Mouse (Mus musculus): ENCODE measurements around the gene Higd2a. TPM values are rescaled to one million over a fixed set of nuclear protein-coding genes. Genes with fewer than 3 reads are reported as not detected.
"Not testable (repeated sequence)": the region's sequence is repeated elsewhere in the genome, so short reads cannot be mapped to it uniquely, and the experiment has no call there.

Gene Higd2a
- polyA plus RNA-seq, 1 experiment from 2014 or later = 219 TPM

- Histone ChIP-seq H3K27me3 (ENCODE audit: control insufficient read depth, insufficient read depth, low read length) (no peaks in the 10 kb centered on the region), H3K9ac (replicated peaks; ENCODE audit: low read length) (no peak overlapping the region), H3K36me3 (ENCODE audit: control insufficient read depth, insufficient read depth, low read length) (peaks cover 10% of the 10 kb centered on the region), H3K4me1 (ENCODE audit: control insufficient read depth, insufficient read depth, low read length) (peaks cover 19% of the 10 kb centered on the region), H3K9me3 (ENCODE audit: control insufficient read depth, low read length) (no peaks in the 10 kb centered on the region), H3K27ac (replicated peaks; ENCODE audit: low read depth, low read length) (no peak overlapping the region), H3K4me2 (ENCODE audit: low read length) (no peak overlapping the region), H3K4me3 (replicated peaks; ENCODE audit: low read depth, low read length) (no peak overlapping the region)
- WGBS = 80% methylated on average over 5 of the region's 5 CpGs
- ATAC-seq (ENCODE audit: low FRiP score, low TSS enrichment) = no peak
- no peak for DNase-seq
Observed at GRCm38 (mm10) chr13:54607204-54607603, 17.2 kb downstream of the Higd2a start.

DNA sequence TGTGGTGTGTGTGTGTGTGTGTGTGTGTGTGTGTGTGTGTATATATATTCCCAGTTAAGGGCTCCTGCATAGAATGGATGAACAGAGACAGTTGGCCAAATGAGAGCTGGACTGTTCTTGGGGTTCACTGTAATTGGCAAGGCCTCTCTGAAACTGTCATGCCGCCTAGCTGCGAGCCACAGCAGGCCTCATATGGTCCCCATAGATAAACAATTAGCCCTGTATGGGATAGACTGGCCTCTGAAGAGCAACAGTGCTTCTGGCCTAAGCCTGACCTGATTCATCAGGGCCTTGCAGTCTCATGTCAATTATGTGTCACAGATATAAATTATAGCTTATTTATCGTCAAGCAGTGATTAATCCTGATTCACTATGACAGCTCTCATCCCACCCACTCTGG lies 18.0 kb downstream of the Higd2a start:
- H3K36me3 ChIP-seq (ENCODE audit: control insufficient read depth, insufficient read depth, low read length) = peaks cover 10% of the 10 kb centered on the region
- ATAC-seq (ENCODE audit: low FRiP score, low TSS enrichment) (no peak), DNase-seq (no peak)
- no peaks in the 10 kb centered on the region for H3K27me3 ChIP-seq (ENCODE audit: control insufficient read depth, insufficient read depth, low read length)
- no peak overlapping the region for H3K4me3 ChIP-seq (replicated peaks; ENCODE audit: low read depth, low read length)
- peaks cover 19% of the 10 kb centered on the region for H3K4me1 ChIP-seq (ENCODE audit: control insufficient read depth, insufficient read depth, low read length)
- peak overlapping the region; percentile 85; the same call in 1 of the 2 replicates for H3K4me2 ChIP-seq (ENCODE audit: low read length)
- H3K9ac ChIP-seq (replicated peaks; ENCODE audit: low read length) = no peak overlapping the region; the same call in 1 of the 2 replicates
- WGBS = 75% methylated on average over 3 of the region's 3 CpGs
- no peak overlapping the region for H3K27ac ChIP-seq (replicated peaks; ENCODE audit: low read depth, low read length)
- no peaks in the 10 kb centered on the region for H3K9me3 ChIP-seq (ENCODE audit: control insufficient read depth, low read length)

DNA sequence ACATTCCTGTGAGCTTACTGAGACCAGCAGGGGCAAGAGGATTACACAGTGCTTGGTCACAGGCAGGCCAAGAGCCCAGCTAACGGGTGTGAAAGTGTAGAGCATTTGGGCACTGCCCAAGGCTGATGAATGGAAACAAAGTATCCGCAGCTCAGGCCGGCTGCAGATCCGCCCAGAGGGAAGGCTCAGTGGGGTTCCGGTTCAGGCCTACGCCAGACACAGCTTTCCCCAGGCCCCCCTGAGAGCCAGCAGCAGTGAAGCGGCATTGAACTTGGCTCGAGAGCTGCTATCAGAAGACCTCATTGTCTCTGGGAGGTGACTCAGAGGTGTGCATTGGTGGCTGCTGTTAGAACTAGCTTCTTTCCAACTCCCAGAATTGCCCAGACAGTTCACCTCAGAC lies 18.7 kb downstream of the Higd2a start:
- no peaks in the 10 kb centered on the region for H3K9me3 ChIP-seq (ENCODE audit: control insufficient read depth, low read length)
- peaks cover 19% of the 10 kb centered on the region for H3K4me1 ChIP-seq (ENCODE audit: control insufficient read depth, insufficient read depth, low read length)
- peak overlapping the region; percentile 85 for H3K4me2 ChIP-seq (ENCODE audit: low read length)
- peak overlapping the region; percentile 43 for H3K9ac ChIP-seq (replicated peaks; ENCODE audit: low read length)
- peak; percentile 50 for DNase-seq
- 4% methylated on average over 8 of the region's 8 CpGs for WGBS
- peak overlapping the region; percentile 12; the same call in 1 of the 2 replicates for H3K4me3 ChIP-seq (replicated peaks; ENCODE audit: low read depth, low read length)
- peak overlapping the region; percentile 6; the same call in 1 of the 2 replicates for H3K27ac ChIP-seq (replicated peaks; ENCODE audit: low read depth, low read length)
- no peaks in the 10 kb centered on the region for H3K27me3 ChIP-seq (ENCODE audit: control insufficient read depth, insufficient read depth, low read length)
- no peak for ATAC-seq (ENCODE audit: low FRiP score, low TSS enrichment)
- peaks cover 10% of the 10 kb centered on the region for H3K36me3 ChIP-seq (ENCODE audit: control insufficient read depth, insufficient read depth, low read length)

DNA sequence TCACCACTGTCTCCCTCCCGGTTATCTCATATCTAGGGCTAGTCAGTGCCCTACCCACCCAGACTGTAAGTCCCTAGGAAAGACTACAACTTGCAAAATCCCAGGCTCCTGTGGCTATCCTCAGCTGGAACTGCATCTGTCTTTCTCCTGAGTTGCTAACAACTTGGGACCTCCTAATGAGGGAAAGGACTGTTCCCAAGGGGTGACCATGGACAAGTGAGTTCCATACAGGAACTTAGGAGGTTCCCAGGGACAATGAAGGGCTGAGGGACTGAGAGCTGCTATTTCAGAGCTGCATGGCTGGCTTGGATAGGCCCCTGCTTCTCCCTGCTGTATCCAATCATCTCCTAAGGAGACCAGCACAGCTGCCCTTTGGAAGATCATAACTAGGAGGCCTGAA lies 19.3 kb downstream of the Higd2a start:
- WGBS = 14% methylated on average over 1 of the region's 1 CpGs
- H3K36me3 ChIP-seq (ENCODE audit: control insufficient read depth, insufficient read depth, low read length) = peaks cover 8% of the 10 kb centered on the region
- H3K9me3 ChIP-seq (ENCODE audit: control insufficient read depth, low read length) = no peaks in the 10 kb centered on the region
- no peaks in the 10 kb centered on the region for H3K27me3 ChIP-seq (ENCODE audit: control insufficient read depth, insufficient read depth, low read length)
- peak overlapping the region; percentile 85 for H3K4me2 ChIP-seq (ENCODE audit: low read length)
- H3K4me3 ChIP-seq (replicated peaks; ENCODE audit: low read depth, low read length) = no peak overlapping the region; the same call in 1 of the 2 replicates
- no peak overlapping the region; the same call in 1 of the 2 replicates for H3K9ac ChIP-seq (replicated peaks; ENCODE audit: low read length)
- peaks cover 19% of the 10 kb centered on the region for H3K4me1 ChIP-seq (ENCODE audit: control insufficient read depth, insufficient read depth, low read length)
- no peak overlapping the region for H3K27ac ChIP-seq (replicated peaks; ENCODE audit: low read depth, low read length)
- no peak for ATAC-seq (ENCODE audit: low FRiP score, low TSS enrichment)
- no peak for DNase-seq

GRCm38 (mm10) chr13:54610613-54610971 lies 20.6 kb downstream of the Higd2a start:
- Histone ChIP-seq H3K36me3 (ENCODE audit: control insufficient read depth, insufficient read depth, low read length) (peaks cover 4% of the 10 kb centered on the region), H3K27ac (replicated peaks; ENCODE audit: low read depth, low read length) (peak overlapping the region; percentile 72), H3K9ac (replicated peaks; ENCODE audit: low read length) (peak overlapping the region; percentile 82), H3K27me3 (ENCODE audit: control insufficient read depth, insufficient read depth, low read length) (no peaks in the 10 kb centered on the region), H3K4me2 (ENCODE audit: low read length) (peak overlapping the region; percentile 85), H3K9me3 (ENCODE audit: control insufficient read depth, low read length) (no peaks in the 10 kb centered on the region), H3K4me3 (replicated peaks; ENCODE audit: low read depth, low read length) (peak overlapping the region; percentile 64), H3K4me1 (ENCODE audit: control insufficient read depth, insufficient read depth, low read length) (peaks cover 19% of the 10 kb centered on the region)
- WGBS = 10% methylated on average over 13 of the region's 13 CpGs
- DNase-seq = peak; percentile 45
- ATAC-seq (ENCODE audit: low FRiP score, low TSS enrichment) = no peak

- 1% methylated on average over 66 of the region's 66 CpGs for WGBS
- peaks cover 19% of the 10 kb centered on the region for H3K4me1 ChIP-seq (ENCODE audit: control insufficient read depth, insufficient read depth, low read length)
- peak within 1 kb of the TSS; percentile 72 for H3K27ac ChIP-seq (replicated peaks; ENCODE audit: low read depth, low read length)
- H3K9me3 ChIP-seq (ENCODE audit: control insufficient read depth, low read length) = no peaks in the 10 kb centered on the region
- peak within 1 kb of the TSS; percentile 85 for H3K4me2 ChIP-seq (ENCODE audit: low read length)
- peak; percentile 93 for DNase-seq
- H3K36me3 ChIP-seq (ENCODE audit: control insufficient read depth, insufficient read depth, low read length) = no peaks in the 10 kb centered on the region; the same call in 1 of the 2 replicates
- H3K9ac ChIP-seq (replicated peaks; ENCODE audit: low read length) = peak within 1 kb of the TSS; percentile 82
- H3K4me3 ChIP-seq (replicated peaks; ENCODE audit: low read depth, low read length) = peak within 1 kb of the TSS; percentile 64
- peak; percentile 81 for ATAC-seq (ENCODE audit: low FRiP score, low TSS enrichment)
- H3K27me3 ChIP-seq (ENCODE audit: control insufficient read depth, insufficient read depth, low read length) = no peaks in the 10 kb centered on the region
Observed at GRCm38 (mm10) chr13:54610972-54611754, 21.2 kb downstream of the Higd2a start, which contains the start of gene Cltb. Cltb (minus strand) TSS chr13:54611344.

GRCm38 (mm10) chr13:54613141-54613540 lies 23.1 kb downstream of the Higd2a start:
- H3K36me3 ChIP-seq (ENCODE audit: control insufficient read depth, insufficient read depth, low read length); DNase-seq; H3K4me2 ChIP-seq (ENCODE audit: low read length); ATAC-seq (ENCODE audit: low FRiP score, low TSS enrichment); H3K9ac ChIP-seq (replicated peaks; ENCODE audit: low read length); H3K9me3 ChIP-seq (ENCODE audit: control insufficient read depth, low read length); H3K27ac ChIP-seq (replicated peaks; ENCODE audit: low read depth, low read length); H3K27me3 ChIP-seq (ENCODE audit: control insufficient read depth, insufficient read depth, low read length); H3K4me3 ChIP-seq (replicated peaks; ENCODE audit: low read depth, low read length): not testable (repeated sequence)
- 87% methylated on average over 8 of the region's 8 CpGs for WGBS
- peaks cover 19% of the 10 kb centered on the region for H3K4me1 ChIP-seq (ENCODE audit: control insufficient read depth, insufficient read depth, low read length)

DNA sequence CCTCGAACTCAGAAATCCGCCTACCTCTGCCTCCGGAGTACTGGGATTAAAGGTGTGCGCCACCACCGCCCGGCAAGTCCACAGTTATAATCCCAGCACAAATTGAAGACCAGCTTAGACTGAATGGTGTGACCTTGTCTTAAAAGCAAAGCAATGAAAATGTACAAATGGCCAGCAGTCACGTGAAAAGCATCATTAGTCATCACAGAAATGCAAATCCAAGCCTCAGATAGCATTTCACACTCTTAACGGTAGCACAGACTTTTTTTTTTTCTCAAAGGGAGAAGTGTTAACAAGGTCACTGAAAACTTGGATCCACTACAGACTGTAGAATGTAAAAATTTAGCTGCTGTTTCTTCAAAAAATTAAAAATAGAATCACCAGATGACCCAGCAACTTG lies 26.3 kb downstream of the Higd2a start:
- Histone ChIP-seq H3K36me3 (ENCODE audit: control insufficient read depth, insufficient read depth, low read length) (no peaks in the 10 kb centered on the region), H3K4me2 (ENCODE audit: low read length) (no peak overlapping the region), H3K9ac (replicated peaks; ENCODE audit: low read length) (no peak overlapping the region), H3K27me3 (ENCODE audit: control insufficient read depth, insufficient read depth, low read length) (no peaks in the 10 kb centered on the region), H3K9me3 (ENCODE audit: control insufficient read depth, low read length) (no peaks in the 10 kb centered on the region), H3K4me3 (replicated peaks; ENCODE audit: low read depth, low read length) (no peak overlapping the region), H3K27ac (replicated peaks; ENCODE audit: low read depth, low read length) (no peak overlapping the region), H3K4me1 (ENCODE audit: control insufficient read depth, insufficient read depth, low read length) (0 out of 2 replicates have a peak, but pooled peaks cover 3% of the 10 kb centered on the region)
- DNase-seq = no peak
- ATAC-seq (ENCODE audit: low FRiP score, low TSS enrichment) = no peak
- 85% methylated on average over 8 of the region's 8 CpGs for WGBS

- Histone ChIP-seq H3K9ac (replicated peaks; ENCODE audit: low read length) (no peak overlapping the region), H3K27ac (replicated peaks; ENCODE audit: low read depth, low read length) (no peak overlapping the region), H3K4me3 (replicated peaks; ENCODE audit: low read depth, low read length) (no peak overlapping the region), H3K36me3 (ENCODE audit: control insufficient read depth, insufficient read depth, low read length) (no peaks in the 10 kb centered on the region), H3K4me1 (ENCODE audit: control insufficient read depth, insufficient read depth, low read length) (0 out of 2 replicates have a peak, but pooled peaks cover 3% of the 10 kb centered on the region), H3K9me3 (ENCODE audit: control insufficient read depth, low read length) (no peaks in the 10 kb centered on the region), H3K27me3 (ENCODE audit: control insufficient read depth, insufficient read depth, low read length) (no peaks in the 10 kb centered on the region), H3K4me2 (ENCODE audit: low read length) (no peak overlapping the region)
- WGBS = 73% methylated on average over 6 of the region's 6 CpGs
- no peak for ATAC-seq (ENCODE audit: low FRiP score, low TSS enrichment)
- DNase-seq = no peak
Observed at GRCm38 (mm10) chr13:54616998-54617397, 27.0 kb downstream of the Higd2a start.

Data from midbrain, embryonic 14.5 days (tissue).